Mouse (Mus musculus) WW6 (cell line): ENCODE data around the gene Ppfibp1.

Experiments used
- DNase-seq: peaks from one replicate; pipeline ENCODE4 v3.0.0-alpha.2; 2013; ENCODE audit warnings: low read depth, low spot score

The Ppfibp1 gene

GRCm38 (mm10) chr6:146913489-146914198 lies 25.4 kb downstream of the Ppfibp1 start:
- no peak for DNase-seq

GRCm38 (mm10) chr6:146915808-146916207 lies 27.5 kb downstream of the Ppfibp1 start:
- DNase-seq, result no peak

GRCm38 (mm10) chr6:146917396-146917795 lies 29.1 kb downstream of the Ppfibp1 start:
- no peak for DNase-seq

GRCm38 (mm10) chr6:146918341-146918740 lies 30.1 kb downstream of the Ppfibp1 start:
- DNase-seq, result no peak

GRCm38 (mm10) chr6:146926415-146926980 lies 38.2 kb downstream of the Ppfibp1 start:
- DNase-seq, result no peak

- no peak for DNase-seq
Observed at GRCm38 (mm10) chr6:146928108-146928507, 39.8 kb downstream of the Ppfibp1 start.

GRCm38 (mm10) chr6:146929031-146929430 lies 40.7 kb downstream of the Ppfibp1 start:
- no peak for DNase-seq

- DNase-seq, result no peak
Observed at GRCm38 (mm10) chr6:146933123-146933522, 44.8 kb downstream of the Ppfibp1 start.

GRCm38 (mm10) chr6:146935957-146936356 lies 47.7 kb downstream of the Ppfibp1 start:
- DNase-seq, result no peak

- DNase-seq, result no peak
Observed at GRCm38 (mm10) chr6:146939026-146939425, 50.7 kb downstream of the Ppfibp1 start.

- no peak for DNase-seq
Observed at GRCm38 (mm10) chr6:146941505-146942275, 53.4 kb downstream of the Ppfibp1 start.

- no peak for DNase-seq
Observed at GRCm38 (mm10) chr6:146944009-146944408, 55.7 kb downstream of the Ppfibp1 start.

- DNase-seq, result no peak
Observed at GRCm38 (mm10) chr6:146944830-146945229, 56.5 kb downstream of the Ppfibp1 start.

GRCm38 (mm10) chr6:146946327-146947029 lies 58.2 kb downstream of the Ppfibp1 start:
- no peak for DNase-seq

GRCm38 (mm10) chr6:146947186-146947585 lies 58.9 kb downstream of the Ppfibp1 start:
- no peak for DNase-seq

- no peak for DNase-seq
Observed at GRCm38 (mm10) chr6:146949682-146950453, 61.6 kb downstream of the Ppfibp1 start.

GRCm38 (mm10) chr6:146950454-146950832 lies 62.2 kb downstream of the Ppfibp1 start:
- DNase-seq, result no peak

GRCm38 (mm10) chr6:146954258-146954657 lies 66.0 kb downstream of the Ppfibp1 start, which contains the start of gene 1700034J05Rik:
Gene 1700034J05Rik (minus strand): TSS chr6:146954422.
- no peak for DNase-seq

GRCm38 (mm10) chr6:146955475-146955874 lies 67.2 kb downstream of the Ppfibp1 start:
- no peak for DNase-seq

- no peak for DNase-seq
Observed at GRCm38 (mm10) chr6:146955896-146956295, 67.6 kb downstream of the Ppfibp1 start.

GRCm38 (mm10) chr6:146956961-146957360 lies 68.7 kb downstream of the Ppfibp1 start:
- no peak for DNase-seq
